In genomic region chr11:117941325-117941834, GRCm38 (mm10) we compare ENCODE assay signal across 22 mouse cellular contexts. TPM values are rescaled to one million over a fixed set of nuclear protein-coding genes. Genes with fewer than 3 reads are reported as not detected.
DNase-seq lines count a peak whose midpoint lies in the region; ATAC-seq and TF ChIP-seq lines count a peak whose summit lies in the region.
"Had no signal": no experiment of that assay in that cellular context is flagged by ENCODE, and none has a peak within 500 bp of the region (broad histone marks: within the 10 kb centered on the region; RNA-seq: fewer than 3 reads in every experiment).

No protein-coding gene starts in this region.

- ATAC-seq in heart, embryonic 11.5 days (replicated peaks; ENCODE audit: insufficient number of reproducible peaks, low FRiP score, low TSS enrichment), result no peak
- ATAC-seq in neural tube, embryonic 12.5 days (ENCODE audit: low FRiP score, low read depth), result no peak
- no peak for ATAC-seq in embryonic facial prominence, embryonic 12.5 days (ENCODE audit: insufficient number of reproducible peaks, insufficient read depth, low FRiP score, low TSS enrichment)
- ATAC-seq: activated CD4-positive, CD25-positive, alpha-beta regulatory T cell, adult 4 months; forebrain, embryonic 15.5 days had no signal

- no peak overlapping the region for H3K4me2 ChIP-seq in heart, embryonic 11.5 days
- H3K4me2 ChIP-seq in neural tube, embryonic 12.5 days (replicated peaks), result no peak overlapping the region
- no peak overlapping the region for H3K4me2 ChIP-seq in embryonic facial prominence, embryonic 12.5 days (replicated peaks)
- H3K4me2 ChIP-seq: forebrain, embryonic 15.5 days; limb, embryonic 15.5 days; liver, embryonic 15.5 days had no signal

- H3K27ac ChIP-seq in heart, embryonic 11.5 days (ENCODE audit: low read depth, low read length), result no peak overlapping the region
- no peak overlapping the region for H3K27ac ChIP-seq in neural tube, embryonic 12.5 days
- 0 out of 2 replicates have a peak overlapping the region, but pooled peaks have one; percentile 88 for H3K27ac ChIP-seq in embryonic facial prominence, embryonic 12.5 days
- H3K27ac ChIP-seq in left cerebral cortex, adult 2 months, result no peak overlapping the region
- H3K27ac ChIP-seq: hindbrain, postnatal 0 days; kidney, postnatal 0 days; layer of hippocampus, adult 2 months; limb, embryonic 15.5 days; liver, embryonic 15.5 days had no signal

- H3K4me3 ChIP-seq in heart, embryonic 11.5 days (ENCODE audit: low read depth, low read length), result no peak overlapping the region
- H3K4me3 ChIP-seq in neural tube, embryonic 12.5 days, result no peak overlapping the region
- no peak overlapping the region for H3K4me3 ChIP-seq in embryonic facial prominence, embryonic 12.5 days
- H3K4me3 ChIP-seq in left cerebral cortex, adult 2 months, result no peak overlapping the region
- H3K4me3 ChIP-seq: forebrain, embryonic 15.5 days; layer of hippocampus, adult 2 months; limb, embryonic 15.5 days; liver, embryonic 15.5 days had no signal

- H3K4me1 ChIP-seq in heart, embryonic 11.5 days (ENCODE audit: control insufficient read depth, insufficient read depth, low read length), result peaks cover 26% of the 10 kb centered on the region
- peaks cover 32% of the 10 kb centered on the region for H3K4me1 ChIP-seq in neural tube, embryonic 12.5 days
- peaks cover 44% of the 10 kb centered on the region for H3K4me1 ChIP-seq in embryonic facial prominence, embryonic 12.5 days

- 0 out of 2 replicates have a peak, but pooled peaks cover 2% of the 10 kb centered on the region for H3K27me3 ChIP-seq in heart, embryonic 11.5 days (ENCODE audit: control insufficient read depth, insufficient read depth, low read length)
- H3K27me3 ChIP-seq in neural tube, embryonic 12.5 days (replicated peaks), result peaks cover 8% of the 10 kb centered on the region; the same call in 1 of the 2 replicates
- no peaks in the 10 kb centered on the region for H3K27me3 ChIP-seq in embryonic facial prominence, embryonic 12.5 days
- H3K27me3 ChIP-seq: forebrain, embryonic 15.5 days; limb, embryonic 15.5 days had no signal

- WGBS in heart, embryonic 11.5 days (ENCODE audit: insufficient replicate concordance), result 84% methylated on average over 8 of the region's 8 CpGs
- WGBS in neural tube, embryonic 12.5 days, result 86% methylated on average over 8 of the region's 8 CpGs
- WGBS in embryonic facial prominence, embryonic 12.5 days, result 85% methylated on average over 8 of the region's 8 CpGs

- no peak for TF ChIP-seq CTCF in left cerebral cortex, adult 2 months (IDR thresholded peaks at IDR 0.05)

- DNase-seq in heart, adult 11 months, result peak; percentile 92
- DNase-seq in neural tube, embryonic 10.5 days (ENCODE audit: extremely low spot score, low spot score), result no peak
- no peak for DNase-seq in lung, postnatal 36 days
- no peak for DNase-seq in left cerebral cortex, adult 2 months (ENCODE audit: extremely low spot score in 1 of 2, low spot score in 2 of 2)
- DNase-seq: adrenal gland, postnatal 14 days; cerebellum, adult 11 months; embryo, embryonic 11 days; heart, postnatal 36 days; kidney, adult 18-20 months; layer of hippocampus, postnatal 36 days; midbrain, embryonic 14.5 days; right cerebral cortex, postnatal 25 days had no signal

- no peaks in the 10 kb centered on the region for H3K9me3 ChIP-seq in heart, embryonic 11.5 days (replicated peaks; ENCODE audit: control insufficient read depth, low read length)
- H3K9me3 ChIP-seq in neural tube, embryonic 12.5 days, result no peaks in the 10 kb centered on the region
- H3K9me3 ChIP-seq in embryonic facial prominence, embryonic 12.5 days, result no peaks in the 10 kb centered on the region
- H3K9me3 ChIP-seq: forebrain, embryonic 15.5 days; limb, embryonic 15.5 days; liver, embryonic 15.5 days had no signal

- no peaks in the 10 kb centered on the region for H3K36me3 ChIP-seq in heart, embryonic 11.5 days (ENCODE audit: control insufficient read depth, insufficient read depth, low read length)
- H3K36me3 ChIP-seq in neural tube, embryonic 12.5 days, result no peaks in the 10 kb centered on the region
- H3K36me3 ChIP-seq in embryonic facial prominence, embryonic 12.5 days, result no peaks in the 10 kb centered on the region
- H3K36me3 ChIP-seq: forebrain, embryonic 15.5 days; limb, embryonic 15.5 days; liver, embryonic 15.5 days had no signal

- H3K9ac ChIP-seq in heart, embryonic 11.5 days (ENCODE audit: low read depth, low read length), result no peak overlapping the region
- 0 out of 2 replicates have a peak overlapping the region, but pooled peaks have one; percentile 26 for H3K9ac ChIP-seq in neural tube, embryonic 12.5 days
- no peak overlapping the region for H3K9ac ChIP-seq in embryonic facial prominence, embryonic 12.5 days
- H3K9ac ChIP-seq: forebrain, embryonic 15.5 days; limb, embryonic 15.5 days; liver, embryonic 15.5 days had no signal

- intact Hi-C loops in left cerebral cortex, adult 2 months (cut with DNase I), result no loop called here

RNA-seq across cellular contexts. Expression of gene Socs3, which starts 28.5 kb away (rescaled TPM):
- 3.6 and 4.5 TPM in 2 replicates for polyA plus RNA-seq in heart, embryonic 11.5 days (2014; fragmentation: Nextera tagmentation; extraction: Ambion mirVana)
- 9.2 and 10.1 TPM in 2 replicates for polyA plus RNA-seq in neural tube, embryonic 12.5 days (2016; fragmentation: Nextera tagmentation; extraction: Ambion mirVana)
- 18.4 and 19.3 TPM in 2 replicates for polyA plus RNA-seq in embryonic facial prominence, embryonic 12.5 days (2016; fragmentation: Nextera tagmentation; extraction: Ambion mirVana)
- total RNA-seq in left cerebral cortex, adult 2 months (2021), result 1 to 10 TPM; 4.4 to 6.1 TPM

RNA-seq across cellular contexts. Expression of gene Pgs1, which starts 44.7 kb away (rescaled TPM):
- polyA plus RNA-seq in heart, embryonic 11.5 days (2014; fragmentation: Nextera tagmentation; extraction: Ambion mirVana), result 26.5 and 27.4 TPM in 2 replicates
- polyA plus RNA-seq in neural tube, embryonic 12.5 days (2016; fragmentation: Nextera tagmentation; extraction: Ambion mirVana), result 50.2 and 50.3 TPM in 2 replicates
- 43.0 and 46.2 TPM in 2 replicates for polyA plus RNA-seq in embryonic facial prominence, embryonic 12.5 days (2016; fragmentation: Nextera tagmentation; extraction: Ambion mirVana)
- 10 to 100 TPM; 83.3 to 85.5 TPM for total RNA-seq in left cerebral cortex, adult 2 months (2021)
